Mouse (Mus musculus) CH12.LX (cell line): ENCODE measurements around the gene C77080.

ENCODE experiments used
- CHD2 ChIP-seq: IDR thresholded peaks from 2 replicates; pipeline ENCODE4 v1.6.1; 2011; ENCODE audit warnings: low read length, improper control_type of control experiment
- CTCF ChIP-seq, 2 experiments: IDR thresholded peaks in 1 of 2; conservative IDR thresholded peaks in 1 of 2; 2 replicates each; pipeline ENCODE4 v1.5.1; 2011 to 2012; ENCODE audit warnings: low read depth in 2 of 2, low read length in 2 of 2, improper control_type of control experiment in 1 of 2, inconsistent platforms in 1 of 2, mild to moderate bottlenecking in 1 of 2, moderate library complexity in 1 of 2
- E2F4 ChIP-seq: IDR thresholded peaks from 2 replicates; pipeline ENCODE4 v1.6.1; 2011; ENCODE audit warnings: low read depth, low read length, improper control_type of control experiment; ENCODE audit not compliant: insufficient replicate concordance
- EP300 ChIP-seq: IDR thresholded peaks from 2 replicates; pipeline ENCODE4 v1.6.1; 2011; ENCODE audit warnings: low read length, improper control_type of control experiment
- ETS1 ChIP-seq: conservative IDR thresholded peaks from 2 replicates; pipeline ENCODE4 v1.6.1; 2012; ENCODE audit warnings: low read depth, mild to moderate bottlenecking, inconsistent platforms, low read length, improper control_type of control experiment, moderate library complexity
- MAX ChIP-seq: IDR thresholded peaks from 2 replicates; pipeline ENCODE4 v1.6.1; 2011; ENCODE audit warnings: low read length, improper control_type of control experiment
- MEF2A ChIP-seq: IDR thresholded peaks from 2 replicates; pipeline ENCODE4 v1.6.1; 2014; ENCODE audit warnings: low read depth, mild to moderate bottlenecking, inconsistent platforms, low read length, improper control_type of control experiment, borderline replicate concordance
- NELFE ChIP-seq: IDR thresholded peaks from 2 replicates; pipeline ENCODE4 v1.6.1; 2011; ENCODE audit warnings: low read depth, low read length, improper control_type of control experiment
- POLR2A ChIP-seq: IDR thresholded peaks from 2 replicates; pipeline ENCODE4 v1.6.1; 2011; ENCODE audit warnings: low read depth, mild to moderate bottlenecking, improper control_type of control experiment, low read length
- TCF12 ChIP-seq: IDR thresholded peaks from 2 replicates; pipeline ENCODE4 v1.6.1; 2014; ENCODE audit warnings: low read depth, mild to moderate bottlenecking, inconsistent platforms, low read length, improper control_type of control experiment
- USF1 ChIP-seq: IDR thresholded peaks from 2 replicates; pipeline ENCODE4 v1.6.1; 2014; ENCODE audit warnings: low read depth, mild to moderate bottlenecking, inconsistent platforms, low read length, improper control_type of control experiment
- ZKSCAN1 ChIP-seq: IDR thresholded peaks from 2 replicates; pipeline ENCODE4 v1.6.1; 2012; ENCODE audit warnings: low read depth, inconsistent platforms, low read length, improper control_type of control experiment, borderline replicate concordance
- ZMIZ1 ChIP-seq: IDR thresholded peaks from 2 replicates; pipeline ENCODE4 v1.6.1; 2012; ENCODE audit warnings: low read depth, mild to moderate bottlenecking, inconsistent platforms, low read length, improper control_type of control experiment

DNA sequence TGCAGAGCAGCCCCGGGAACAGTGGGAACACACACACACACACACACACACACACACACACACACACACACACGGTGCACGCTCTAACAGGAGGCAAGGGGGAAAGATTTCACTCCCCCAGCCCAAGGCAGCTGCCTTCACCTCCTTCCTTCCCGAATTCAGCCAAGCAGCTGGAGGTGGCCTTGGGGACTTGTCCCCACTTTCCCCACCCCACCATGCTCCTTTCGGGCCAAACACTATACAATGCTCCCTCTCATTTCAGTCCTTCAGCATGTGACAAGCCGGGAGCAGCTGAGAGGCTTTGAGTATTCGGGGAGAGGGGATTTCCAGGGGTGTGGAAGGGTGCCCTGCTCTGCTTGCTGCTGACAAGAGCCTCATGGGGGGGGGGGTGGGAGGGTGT lies 19.3 kb downstream of the C77080 start:
- TF ChIP-seq E2F4 (no peak), CTCF (conservative IDR thresholded peaks at IDR 0.05 in 1 of 2, IDR thresholded peaks at IDR 0.05 in 1 of 2; ENCODE audit: low read depth in 2 of 2, low read length in 2 of 2) (no peak), EP300 (no peak), POLR2A (no peak), MEF2A (no peak), ZMIZ1 (no peak), ETS1 (no peak), MAX (no peak), USF1 (no peak), ZKSCAN1 (no peak), CHD2 (no peak), TCF12 (no peak), NELFE (no peak)
